Mouse (Mus musculus): ENCODE data around the gene Polr2a. TPM values are rescaled to one million over a fixed set of nuclear protein-coding genes. Genes with fewer than 3 reads are reported as not detected.

The Polr2a gene
- polyA plus RNA-seq, 1 experiment from 2014 or later = 58.4 TPM

DNA sequence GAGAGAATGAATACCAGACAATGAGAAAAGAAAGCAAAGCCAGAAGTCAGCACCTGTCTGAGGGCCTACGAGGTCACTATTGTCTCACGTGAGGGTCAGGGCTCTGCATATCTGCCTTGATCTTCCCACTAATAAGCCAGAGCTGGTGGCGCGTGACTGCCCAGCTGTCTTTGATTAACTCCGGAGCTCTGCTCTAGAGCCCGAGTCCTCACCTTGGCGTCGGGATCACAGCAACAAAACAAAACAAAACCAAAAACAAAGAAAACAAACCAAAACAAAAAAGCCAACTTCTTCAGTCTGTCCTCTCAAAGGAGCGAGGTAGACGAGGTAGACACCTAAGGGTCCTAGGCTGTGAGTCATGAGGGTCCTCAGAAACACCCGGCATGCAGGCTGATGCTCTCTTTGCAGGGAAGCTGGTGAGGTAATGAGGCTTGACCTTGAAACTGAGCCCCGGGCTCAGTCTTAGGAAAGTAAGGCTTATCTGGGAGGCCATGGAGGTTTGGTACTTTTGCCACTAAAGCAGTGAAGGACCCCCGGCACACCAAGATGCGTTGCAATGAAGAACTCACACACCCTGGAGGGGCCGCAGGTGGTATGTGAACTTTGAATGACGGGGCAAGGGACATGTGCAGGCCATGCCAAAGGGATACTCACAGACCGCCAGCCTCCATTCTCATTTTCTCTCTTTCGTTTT is 43.7 kb downstream of the Polr2a start:
- no peaks in the 10 kb centered on the region for H3K9me3 ChIP-seq (ENCODE audit: control insufficient read depth, low read length)
- peak overlapping the region; percentile 57 for H3K27ac ChIP-seq (ENCODE audit: low read depth, low read length)
- peak; percentile 66 for ATAC-seq (ENCODE audit: low FRiP score, low TSS enrichment)
- no peak overlapping the region for H3K9ac ChIP-seq (ENCODE audit: low read depth, low read length)
- WGBS = 35% methylated on average over 18 of the region's 18 CpGs
- peak overlapping the region; percentile 11 for H3K4me2 ChIP-seq (replicated peaks; ENCODE audit: low read depth, low read length)
- H3K27me3 ChIP-seq (ENCODE audit: control insufficient read depth, insufficient read depth, low read length) = no peaks in the 10 kb centered on the region
- H3K4me1 ChIP-seq (ENCODE audit: control insufficient read depth, insufficient read depth, low read length) = peaks cover 20% of the 10 kb centered on the region
- no peak overlapping the region for H3K4me3 ChIP-seq (ENCODE audit: low read length)
- no peaks in the 10 kb centered on the region for H3K36me3 ChIP-seq (ENCODE audit: control insufficient read depth, insufficient read depth, low read length)

DNA sequence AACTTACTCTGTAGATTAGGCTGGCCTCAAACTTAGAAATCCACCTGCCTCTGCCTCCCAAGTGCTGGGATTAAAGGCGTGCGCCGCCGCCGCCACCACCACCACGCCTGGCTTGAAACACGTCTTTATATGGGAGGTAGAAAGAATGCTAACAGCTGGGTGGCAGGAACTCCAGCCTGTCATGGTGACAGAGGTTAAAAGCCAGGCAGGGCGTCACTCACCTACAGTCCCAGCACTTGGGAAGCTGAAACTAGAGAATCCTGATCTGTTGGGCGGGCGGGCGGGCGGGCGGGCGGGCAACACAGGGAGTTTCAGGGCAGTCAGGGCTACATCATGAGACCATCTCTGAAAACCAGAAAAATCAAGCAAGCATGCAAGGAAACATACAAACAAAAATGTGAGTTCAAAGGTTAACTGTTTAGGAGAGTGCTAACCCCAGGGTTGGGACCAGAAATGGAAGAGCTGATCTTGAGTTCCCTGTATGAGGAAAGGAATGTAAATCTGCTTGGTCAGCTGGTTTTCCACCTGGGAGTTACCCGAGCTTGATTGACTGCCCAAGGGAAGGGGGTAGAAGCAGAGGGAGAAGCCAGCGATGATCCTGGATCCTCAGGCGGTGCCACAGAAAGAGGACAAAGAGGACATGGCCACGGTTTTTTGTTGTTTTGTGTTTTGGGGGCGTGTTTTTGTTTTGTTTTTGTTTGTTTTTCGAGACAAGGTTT is 45.3 kb downstream of the Polr2a start:
- Histone ChIP-seq H3K4me1 (ENCODE audit: control insufficient read depth, insufficient read depth, low read length) (peaks cover 20% of the 10 kb centered on the region), H3K4me3 (ENCODE audit: low read length) (no peak overlapping the region), H3K36me3 (ENCODE audit: control insufficient read depth, insufficient read depth, low read length) (no peaks in the 10 kb centered on the region), H3K27ac (ENCODE audit: low read depth, low read length) (peak overlapping the region; percentile 47), H3K9me3 (ENCODE audit: control insufficient read depth, low read length) (no peaks in the 10 kb centered on the region), H3K4me2 (replicated peaks; ENCODE audit: low read depth, low read length) (no peak overlapping the region), H3K9ac (ENCODE audit: low read depth, low read length) (no peak overlapping the region), H3K27me3 (ENCODE audit: control insufficient read depth, insufficient read depth, low read length) (no peaks in the 10 kb centered on the region)
- 47% methylated on average over 20 of the region's 20 CpGs for WGBS
- ATAC-seq (ENCODE audit: low FRiP score, low TSS enrichment) = peak; percentile 48; the same call in 1 of the 2 replicates

DNA sequence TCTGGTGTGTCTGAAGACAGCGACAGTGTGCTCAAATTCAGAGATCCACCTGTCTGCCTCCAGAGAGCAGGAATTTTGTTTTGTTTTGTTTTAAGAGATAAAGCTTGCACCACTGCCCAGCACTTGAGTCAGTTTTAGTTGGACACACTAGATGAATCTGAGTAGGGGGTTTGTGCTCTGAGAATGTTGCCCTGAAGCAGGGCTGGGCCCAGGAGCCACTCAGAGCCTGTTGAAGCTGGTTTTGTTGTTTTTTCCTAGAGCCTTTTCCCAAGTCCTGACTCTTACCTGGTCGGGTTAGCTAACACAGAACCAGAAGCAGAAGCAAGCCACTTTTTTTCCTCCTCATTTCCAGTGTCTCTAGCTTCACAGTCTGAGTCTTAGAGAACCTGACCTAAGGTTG is 47.4 kb downstream of the Polr2a start:
- H3K9me3 ChIP-seq (ENCODE audit: control insufficient read depth, low read length) = no peaks in the 10 kb centered on the region
- no peak overlapping the region for H3K27ac ChIP-seq (ENCODE audit: low read depth, low read length)
- ATAC-seq (ENCODE audit: low FRiP score, low TSS enrichment) = no peak
- WGBS = 70% methylated on average over 2 of the region's 2 CpGs
- H3K4me3 ChIP-seq (ENCODE audit: low read length) = no peak overlapping the region
- no peaks in the 10 kb centered on the region for H3K27me3 ChIP-seq (ENCODE audit: control insufficient read depth, insufficient read depth, low read length)
- no peak overlapping the region for H3K9ac ChIP-seq (ENCODE audit: low read depth, low read length)
- H3K4me2 ChIP-seq (replicated peaks; ENCODE audit: low read depth, low read length) = no peak overlapping the region
- peaks cover 18% of the 10 kb centered on the region for H3K4me1 ChIP-seq (ENCODE audit: control insufficient read depth, insufficient read depth, low read length)
- H3K36me3 ChIP-seq (ENCODE audit: control insufficient read depth, insufficient read depth, low read length) = no peaks in the 10 kb centered on the region

DNA sequence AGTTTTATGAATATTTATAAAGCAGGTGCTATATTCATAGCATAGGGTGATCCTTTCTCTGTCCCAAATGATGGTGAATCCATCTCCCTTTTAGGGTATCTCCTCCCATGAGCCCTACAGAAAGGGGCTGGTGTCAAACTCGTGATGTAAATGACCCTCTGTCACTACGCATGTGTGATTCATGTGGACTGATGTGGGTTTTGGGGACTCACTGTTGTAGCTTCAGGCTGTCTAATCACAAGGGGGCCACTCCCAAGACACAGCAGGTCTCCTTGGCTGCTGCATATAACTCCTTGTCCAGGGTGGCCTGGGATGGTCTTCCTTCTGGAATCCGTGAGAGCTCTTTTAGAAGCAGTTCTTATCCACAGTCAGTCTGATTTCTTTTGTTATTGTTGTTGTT is 48.0 kb downstream of the Polr2a start:
- WGBS = 80% methylated on average over 3 of the region's 3 CpGs
- Histone ChIP-seq H3K27me3 (ENCODE audit: control insufficient read depth, insufficient read depth, low read length) (no peaks in the 10 kb centered on the region), H3K27ac (ENCODE audit: low read depth, low read length) (no peak overlapping the region), H3K4me2 (replicated peaks; ENCODE audit: low read depth, low read length) (no peak overlapping the region), H3K36me3 (ENCODE audit: control insufficient read depth, insufficient read depth, low read length) (no peaks in the 10 kb centered on the region), H3K4me3 (ENCODE audit: low read length) (no peak overlapping the region), H3K9ac (ENCODE audit: low read depth, low read length) (no peak overlapping the region), H3K9me3 (ENCODE audit: control insufficient read depth, low read length) (no peaks in the 10 kb centered on the region), H3K4me1 (ENCODE audit: control insufficient read depth, insufficient read depth, low read length) (peaks cover 12% of the 10 kb centered on the region; the same call in 1 of the 2 replicates)
- ATAC-seq (ENCODE audit: low FRiP score, low TSS enrichment) = no peak

DNA sequence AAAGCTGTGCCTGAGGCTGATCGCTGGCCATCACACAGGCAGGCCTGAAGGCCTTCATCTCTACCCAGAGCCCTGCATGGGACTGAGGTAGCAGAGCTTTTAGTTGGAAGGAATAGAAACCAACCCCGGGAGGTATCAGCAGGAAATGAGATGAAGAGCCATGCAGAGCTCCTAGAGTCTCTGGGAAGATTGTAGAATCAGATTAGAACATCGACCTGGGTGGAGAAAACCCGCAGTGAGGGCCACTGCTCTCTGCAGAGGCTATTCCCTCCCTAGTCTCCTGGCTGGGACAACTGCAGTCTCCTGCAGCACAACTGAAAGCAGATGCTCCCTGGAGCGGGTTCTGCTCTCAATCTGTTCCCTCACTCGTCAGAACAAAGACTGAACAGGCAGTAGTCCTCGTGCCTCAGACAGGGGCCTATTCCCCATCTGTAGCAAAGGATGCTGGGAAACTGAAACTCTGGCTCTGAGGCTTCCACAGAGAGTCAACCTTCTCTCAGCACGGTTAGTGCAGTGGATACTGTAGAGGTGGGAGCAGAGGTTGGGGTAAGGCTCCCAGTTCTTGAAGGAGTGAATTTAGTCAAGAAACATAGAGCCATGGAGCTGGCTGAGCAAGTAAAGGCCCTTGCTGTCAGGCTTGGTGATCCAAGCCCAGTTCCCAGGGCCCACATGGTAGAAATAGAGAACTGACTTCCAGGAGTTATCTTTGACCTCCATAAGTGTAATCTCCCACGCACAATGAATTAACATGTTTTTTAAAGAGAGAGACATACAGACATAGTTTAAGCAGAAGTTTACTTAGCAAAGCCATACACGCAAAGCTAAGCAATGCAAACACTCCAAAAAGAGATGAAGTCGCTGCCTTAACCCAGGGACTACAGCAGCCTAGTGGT is 48.6 kb downstream of the Polr2a start:
- Histone ChIP-seq H3K9ac (ENCODE audit: low read depth, low read length) (no peak overlapping the region), H3K27ac (ENCODE audit: low read depth, low read length) (no peak overlapping the region), H3K36me3 (ENCODE audit: control insufficient read depth, insufficient read depth, low read length) (no peaks in the 10 kb centered on the region), H3K4me1 (ENCODE audit: control insufficient read depth, insufficient read depth, low read length) (peaks cover 7% of the 10 kb centered on the region; the same call in 1 of the 2 replicates), H3K4me2 (replicated peaks; ENCODE audit: low read depth, low read length) (no peak overlapping the region), H3K9me3 (ENCODE audit: control insufficient read depth, low read length) (no peaks in the 10 kb centered on the region), H3K27me3 (ENCODE audit: control insufficient read depth, insufficient read depth, low read length) (no peaks in the 10 kb centered on the region), H3K4me3 (ENCODE audit: low read length) (no peak overlapping the region)
- ATAC-seq (ENCODE audit: low FRiP score, low TSS enrichment) = no peak
- 57% methylated on average over 11 of the region's 11 CpGs for WGBS

DNA sequence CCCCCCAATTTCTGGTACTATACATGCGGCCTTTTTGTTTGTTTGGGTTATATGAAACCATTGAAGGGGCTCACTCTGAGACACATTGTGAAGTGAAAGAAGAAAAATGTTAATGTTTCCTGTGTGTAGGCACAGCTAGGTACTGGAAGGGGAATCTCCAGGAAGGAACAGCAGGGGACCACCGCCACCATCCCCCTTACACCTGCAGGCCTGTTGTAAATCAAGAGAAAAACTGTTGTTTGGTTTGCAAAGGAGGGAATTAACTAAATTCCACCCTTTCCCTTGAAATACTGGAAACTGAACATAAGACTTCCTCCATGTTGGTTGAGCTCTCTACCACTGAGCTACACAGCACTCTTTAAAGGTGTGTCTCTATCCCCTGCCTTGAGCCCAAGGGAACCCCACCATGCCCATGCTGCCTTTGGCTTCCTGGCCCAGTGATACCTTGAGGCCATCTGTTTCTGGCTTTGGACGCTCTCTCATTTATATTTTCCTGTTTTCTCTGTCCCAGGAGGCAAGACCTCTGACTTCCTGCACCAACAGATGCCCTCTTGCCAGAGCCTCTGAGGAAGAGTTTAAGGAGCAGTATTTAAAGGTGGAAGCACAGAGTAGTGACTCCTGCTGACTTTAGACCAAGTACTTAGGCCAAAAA is 49.7 kb downstream of the Polr2a start:
- H3K4me3 ChIP-seq (ENCODE audit: low read length) = no peak overlapping the region
- WGBS = 70% methylated on average over 3 of the region's 3 CpGs
- no peak for ATAC-seq (ENCODE audit: low FRiP score, low TSS enrichment)

DNA sequence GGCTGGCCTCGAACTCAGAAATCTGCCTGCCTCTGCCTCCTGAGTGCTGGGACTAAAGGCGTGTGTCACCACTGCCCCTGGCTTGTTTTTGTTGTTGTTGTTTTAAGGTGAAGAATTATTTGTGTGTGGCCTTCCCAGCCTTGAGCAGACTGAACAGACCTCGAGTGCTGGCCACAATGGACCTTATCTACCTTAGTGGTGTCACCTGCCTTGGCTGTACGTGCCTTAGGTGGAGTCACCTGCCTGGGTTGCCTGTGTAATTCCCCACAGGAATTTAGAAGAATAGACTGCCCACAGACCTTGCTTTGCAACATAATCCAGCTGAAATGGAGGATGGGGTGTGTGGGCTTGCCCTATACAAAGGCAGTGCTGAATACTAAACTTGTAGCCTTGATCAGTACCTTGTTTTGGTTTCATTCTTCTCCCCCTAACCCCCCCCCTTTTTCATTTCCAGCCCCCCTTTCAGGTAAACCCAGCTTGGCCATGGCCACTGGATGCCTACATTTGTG is 50.5 kb downstream of the Polr2a start:
- no peak overlapping the region for H3K4me3 ChIP-seq (ENCODE audit: low read length)
- no peak overlapping the region for H3K9ac ChIP-seq (ENCODE audit: low read depth, low read length)
- no peak for ATAC-seq (ENCODE audit: low FRiP score, low TSS enrichment)
- no peaks in the 10 kb centered on the region for H3K36me3 ChIP-seq (ENCODE audit: control insufficient read depth, insufficient read depth, low read length)
- no peak overlapping the region for H3K27ac ChIP-seq (ENCODE audit: low read depth, low read length)
- no peaks in the 10 kb centered on the region for H3K9me3 ChIP-seq (ENCODE audit: control insufficient read depth, low read length)
- H3K27me3 ChIP-seq (ENCODE audit: control insufficient read depth, insufficient read depth, low read length) = no peaks in the 10 kb centered on the region
- no peaks in the 10 kb centered on the region for H3K4me1 ChIP-seq (ENCODE audit: control insufficient read depth, insufficient read depth, low read length)
- no peak overlapping the region for H3K4me2 ChIP-seq (replicated peaks; ENCODE audit: low read depth, low read length)
- WGBS = 93% methylated on average over 4 of the region's 4 CpGs

More for the DNA sequence above, 49.7 kb downstream of the Polr2a start:
- no peak overlapping the region for H3K9ac ChIP-seq (ENCODE audit: low read depth, low read length)
- no peak overlapping the region for H3K4me2 ChIP-seq (replicated peaks; ENCODE audit: low read depth, low read length)
- H3K36me3 ChIP-seq (ENCODE audit: control insufficient read depth, insufficient read depth, low read length) = no peaks in the 10 kb centered on the region
- no peaks in the 10 kb centered on the region for H3K27me3 ChIP-seq (ENCODE audit: control insufficient read depth, insufficient read depth, low read length)
- no peak overlapping the region for H3K27ac ChIP-seq (ENCODE audit: low read depth, low read length)
- no peaks in the 10 kb centered on the region for H3K4me1 ChIP-seq (ENCODE audit: control insufficient read depth, insufficient read depth, low read length)
- no peaks in the 10 kb centered on the region for H3K9me3 ChIP-seq (ENCODE audit: control insufficient read depth, low read length)

DNA sequence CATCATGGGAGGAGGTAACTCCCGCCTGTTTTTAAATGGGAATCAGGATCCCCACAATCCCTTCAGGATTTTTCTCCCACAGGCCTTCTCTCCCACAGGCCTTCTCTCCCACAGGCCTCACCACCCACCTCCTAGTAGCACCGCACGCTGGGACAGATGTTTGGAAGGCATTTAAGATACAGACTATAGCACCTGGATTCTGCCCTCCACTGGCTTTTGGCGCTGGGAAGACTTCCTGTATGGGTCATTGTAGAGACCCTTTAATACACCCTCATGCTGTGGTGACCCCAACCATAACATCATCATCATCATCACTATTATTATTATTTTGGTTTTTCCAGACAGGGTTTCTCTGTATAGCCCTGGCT is 51.0 kb downstream of the Polr2a start:
- WGBS = 92% methylated on average over 4 of the region's 4 CpGs
- H3K27ac ChIP-seq (ENCODE audit: low read depth, low read length) = no peak overlapping the region

More for the DNA sequence above, 51.0 kb downstream of the Polr2a start:
- H3K4me3 ChIP-seq (ENCODE audit: low read length) = no peak overlapping the region
- ATAC-seq (ENCODE audit: low FRiP score, low TSS enrichment) = no peak
- no peaks in the 10 kb centered on the region for H3K4me1 ChIP-seq (ENCODE audit: control insufficient read depth, insufficient read depth, low read length)
- H3K27me3 ChIP-seq (ENCODE audit: control insufficient read depth, insufficient read depth, low read length) = no peaks in the 10 kb centered on the region
- H3K4me2 ChIP-seq (replicated peaks; ENCODE audit: low read depth, low read length) = no peak overlapping the region
- no peaks in the 10 kb centered on the region for H3K36me3 ChIP-seq (ENCODE audit: control insufficient read depth, insufficient read depth, low read length)
- no peaks in the 10 kb centered on the region for H3K9me3 ChIP-seq (ENCODE audit: control insufficient read depth, low read length)
- H3K9ac ChIP-seq (ENCODE audit: low read depth, low read length) = no peak overlapping the region
